Mouse (Mus musculus): Measurements from ENCODE around the gene Mcu.

The Mcu gene

DNA sequence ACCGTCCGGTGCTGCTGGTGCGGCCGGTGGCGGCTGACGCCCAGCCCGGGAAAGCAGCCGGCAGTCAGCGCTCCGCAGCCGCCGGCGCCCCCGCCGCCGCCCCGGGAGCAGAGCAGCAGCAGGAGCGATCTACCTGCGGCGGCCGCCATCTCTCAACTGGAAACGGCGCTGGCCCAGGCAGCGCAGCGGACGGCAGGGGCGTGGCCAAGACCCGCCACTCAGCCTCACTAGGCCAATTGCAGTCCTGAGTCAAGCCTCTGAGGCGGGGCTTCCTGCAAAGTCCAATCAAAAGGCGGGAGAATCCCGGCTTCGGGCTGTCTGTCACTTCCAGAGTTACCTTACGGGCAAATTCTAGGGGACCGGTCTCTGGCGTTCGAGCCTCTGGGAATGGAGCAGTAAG, at the start of gene Mcu:
TSS of gene Mcu (minus strand) at position 171 of the 400 bp plus-strand sequence.
- DNase-seq: peak; percentile 96

DNA sequence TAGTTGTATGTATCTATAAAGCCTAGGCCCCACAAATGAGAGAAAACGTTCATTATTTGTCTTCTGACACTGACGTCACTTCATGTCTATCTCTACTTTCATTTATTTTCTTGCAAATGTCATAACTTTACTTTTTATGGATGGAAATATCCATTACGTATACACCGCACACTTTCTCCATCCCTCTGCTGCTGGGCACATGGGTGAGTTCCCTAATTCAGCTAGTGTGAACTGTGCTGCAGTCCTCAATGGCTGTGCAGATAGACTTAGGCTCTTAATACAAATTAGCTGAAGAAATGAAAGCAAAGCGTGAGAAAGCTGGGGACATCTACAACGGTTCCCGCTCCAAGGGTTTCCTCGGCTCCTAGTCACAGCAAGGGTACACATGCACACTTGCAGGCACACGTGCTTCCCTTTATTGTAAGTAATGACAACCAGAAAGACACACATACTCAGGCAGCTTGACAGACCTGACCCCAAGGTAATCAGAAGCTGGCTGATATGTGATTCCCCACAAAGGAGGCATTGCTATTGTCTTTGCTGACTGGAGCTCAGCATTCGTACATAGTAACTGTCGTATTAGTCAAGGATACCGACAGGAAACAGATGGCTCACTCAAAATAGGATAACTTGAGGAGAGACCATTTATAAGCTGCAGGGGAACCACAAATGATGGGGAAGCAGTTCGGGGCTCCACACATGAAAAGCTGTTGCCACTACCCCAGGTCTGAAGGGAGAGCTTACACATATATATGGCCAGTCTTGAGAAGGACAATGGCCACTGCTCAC, 49.2 kb upstream of the Mcu start:
- DNase-seq: no peak

DNA sequence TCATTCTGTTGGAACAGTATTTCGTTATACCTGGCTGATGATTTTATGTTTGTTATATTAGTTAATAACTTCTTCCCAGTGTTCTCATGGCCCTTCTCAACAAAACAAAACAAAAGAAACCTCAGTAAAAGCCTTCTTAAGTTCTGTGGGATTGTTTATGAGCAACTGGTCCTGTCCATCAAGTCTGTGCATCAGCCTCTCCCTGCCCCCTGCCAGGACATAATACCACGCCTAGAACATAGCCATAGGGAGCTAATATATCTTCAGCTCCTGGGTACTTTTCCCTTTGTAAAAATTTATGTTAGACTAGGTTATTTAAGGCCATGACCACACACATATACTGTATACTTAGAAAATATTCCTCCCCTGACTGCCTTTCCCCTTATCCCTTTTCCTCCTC, 48.3 kb upstream of the Mcu start:
- no peak for DNase-seq

DNA sequence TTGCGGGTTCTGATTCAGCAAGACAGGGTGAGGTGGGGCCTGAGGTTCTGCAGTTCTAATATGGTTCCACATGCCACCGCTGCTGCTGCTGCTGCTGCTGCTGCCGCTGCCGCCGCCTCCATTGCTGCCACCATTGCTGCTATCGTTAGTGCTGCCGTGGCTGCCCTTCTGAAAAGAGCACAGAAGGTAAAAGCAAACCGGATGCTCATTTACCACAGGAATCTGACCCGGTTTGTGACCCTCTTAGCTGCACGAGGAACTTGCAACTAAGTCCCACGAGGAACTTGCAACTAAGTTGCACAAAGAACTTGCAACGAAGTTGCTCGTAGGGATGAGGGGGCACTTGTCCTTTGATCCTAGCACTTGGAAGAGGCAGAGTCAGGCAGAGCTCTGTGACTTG, 40.3 kb upstream of the Mcu start:
- DNase-seq: peak; percentile 7

DNA sequence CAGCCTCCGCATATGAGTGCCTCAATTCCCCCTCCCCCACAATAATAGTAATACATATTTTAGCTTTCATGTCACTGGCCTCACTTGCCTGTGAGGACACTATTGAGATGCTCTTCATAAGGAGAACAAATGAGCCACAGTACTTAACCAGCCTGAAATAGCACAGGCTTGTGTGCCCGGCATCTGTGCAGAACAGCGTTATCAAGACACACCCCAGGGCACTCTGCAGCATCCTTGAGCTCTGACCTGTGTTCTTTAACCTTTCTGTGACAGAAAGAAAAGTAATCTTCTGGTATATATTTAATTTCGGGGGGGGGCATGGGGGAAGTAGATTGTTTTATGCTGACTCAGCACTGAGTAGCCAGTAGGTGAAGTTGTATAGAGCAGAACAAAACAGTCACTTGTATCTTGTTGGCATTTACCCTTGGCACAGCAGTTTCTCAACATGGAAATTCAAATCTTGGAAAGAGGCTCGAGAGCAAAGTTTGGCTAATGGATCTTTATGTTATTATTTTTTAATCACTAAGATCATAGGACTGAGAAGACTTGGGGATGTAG, 30.4 kb upstream of the Mcu start:
- no peak for DNase-seq

DNA sequence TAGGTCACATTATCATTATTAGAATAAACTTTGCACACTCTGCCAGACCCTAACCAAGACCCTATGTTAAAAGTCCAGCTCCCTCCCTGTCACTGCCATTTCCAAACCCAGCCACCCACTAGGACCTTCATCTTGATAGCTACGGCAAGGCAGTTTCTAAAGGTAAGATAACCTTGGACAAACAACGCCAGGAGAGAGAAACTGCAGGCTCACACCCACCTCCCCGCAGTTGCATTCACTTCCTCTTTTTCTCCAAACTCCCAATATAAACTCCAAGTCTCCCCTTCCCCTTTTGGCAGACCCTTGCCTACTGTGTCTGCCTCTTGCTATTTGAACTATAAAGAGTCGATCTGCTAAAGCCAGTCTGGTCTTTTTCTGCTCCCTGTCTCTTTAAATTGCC, 28.7 kb upstream of the Mcu start:
- DNase-seq: no peak

DNA sequence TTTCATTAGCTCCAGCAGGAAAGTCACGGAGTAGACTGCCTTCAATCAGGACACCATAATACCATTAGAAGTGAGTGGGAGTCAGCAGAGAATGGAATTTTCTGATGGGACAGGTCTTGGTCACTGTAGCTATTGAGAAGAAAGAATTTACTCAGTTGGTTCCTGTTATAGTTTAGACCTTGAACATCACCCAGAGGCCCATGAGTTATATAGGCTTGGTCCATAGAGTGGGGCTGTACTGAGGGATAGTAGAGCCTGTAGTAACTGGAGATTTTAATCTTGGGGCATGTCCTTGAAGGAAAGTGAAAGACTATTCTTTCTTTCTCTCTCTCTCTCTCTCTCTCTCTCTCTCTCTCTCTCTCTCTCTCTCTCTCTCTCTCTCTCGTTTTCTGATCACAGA, 28.2 kb upstream of the Mcu start:
- DNase-seq: no peak

DNA sequence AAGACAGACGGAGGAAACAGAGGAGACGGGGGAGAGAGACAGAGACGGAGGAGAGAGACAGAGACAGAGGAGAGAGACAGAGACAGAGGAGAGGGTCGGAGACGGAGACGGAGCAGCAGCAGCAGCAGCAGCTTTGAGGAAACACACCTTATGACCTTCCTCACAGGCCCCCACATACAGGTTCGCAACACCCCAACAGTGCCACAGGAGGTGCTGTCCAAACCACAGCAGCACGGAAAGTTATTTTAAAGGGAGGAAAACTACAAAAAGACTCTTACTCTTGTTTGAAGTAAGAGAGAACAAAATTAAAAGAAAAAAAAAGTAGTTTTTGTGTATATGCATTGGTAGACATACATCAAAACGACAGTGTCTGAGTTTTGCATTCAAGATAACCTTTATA, 27.2 kb upstream of the Mcu start:
- DNase-seq: no peak

DNA sequence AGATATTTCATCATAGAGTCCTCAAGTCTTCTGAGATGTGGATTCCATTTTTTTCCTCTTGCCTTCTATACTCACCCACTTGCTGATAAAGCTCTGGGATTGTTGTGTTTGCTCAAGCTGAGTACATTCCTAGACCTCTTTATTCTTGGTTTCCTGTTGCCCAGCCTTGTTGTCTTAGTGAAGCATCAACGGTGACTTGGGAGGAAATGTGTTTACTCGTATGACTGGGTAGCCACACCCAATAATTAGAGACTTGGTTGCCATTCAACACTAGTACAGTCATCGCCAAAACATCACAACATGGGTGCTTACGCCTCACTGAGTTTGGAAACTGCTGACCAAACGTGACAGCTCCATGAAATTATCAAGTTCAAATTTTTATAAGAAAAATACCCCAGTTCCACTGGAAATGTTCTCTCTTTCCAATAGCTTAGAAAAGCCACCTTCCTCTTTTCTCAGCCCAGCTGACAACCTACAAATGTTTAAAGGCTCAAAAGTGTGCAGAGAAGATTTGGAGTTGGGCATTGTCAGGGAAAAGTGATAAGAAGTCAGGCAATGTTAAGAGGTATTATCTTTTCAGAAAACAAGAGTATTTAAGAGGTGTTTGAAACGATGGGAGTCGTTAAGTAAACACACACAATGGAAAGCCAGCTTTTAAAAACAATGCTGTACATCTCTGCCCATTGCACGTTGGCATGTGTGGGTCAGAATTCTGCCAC, 26.3 kb upstream of the Mcu start:
- no peak for DNase-seq

DNA sequence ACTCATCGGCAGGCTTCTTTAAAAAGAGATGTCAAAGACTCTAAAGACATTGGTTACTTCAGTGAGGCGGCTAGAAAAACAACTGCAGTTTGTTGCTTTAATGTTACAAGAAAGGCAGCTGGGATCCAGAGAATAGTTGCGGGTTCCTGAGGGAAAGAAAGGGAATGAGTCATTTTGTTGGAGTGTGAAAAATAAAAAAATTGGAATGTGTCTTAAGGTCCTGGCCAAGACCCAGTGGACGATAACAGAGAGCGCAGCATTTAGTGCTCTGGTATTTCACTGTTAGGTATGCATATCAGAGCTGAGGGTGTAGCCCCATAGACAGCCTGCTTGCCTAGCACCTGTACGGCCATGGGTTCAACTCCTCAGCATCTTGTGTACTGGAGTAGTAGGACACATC, 22.1 kb upstream of the Mcu start:
- no peak for DNase-seq

DNA sequence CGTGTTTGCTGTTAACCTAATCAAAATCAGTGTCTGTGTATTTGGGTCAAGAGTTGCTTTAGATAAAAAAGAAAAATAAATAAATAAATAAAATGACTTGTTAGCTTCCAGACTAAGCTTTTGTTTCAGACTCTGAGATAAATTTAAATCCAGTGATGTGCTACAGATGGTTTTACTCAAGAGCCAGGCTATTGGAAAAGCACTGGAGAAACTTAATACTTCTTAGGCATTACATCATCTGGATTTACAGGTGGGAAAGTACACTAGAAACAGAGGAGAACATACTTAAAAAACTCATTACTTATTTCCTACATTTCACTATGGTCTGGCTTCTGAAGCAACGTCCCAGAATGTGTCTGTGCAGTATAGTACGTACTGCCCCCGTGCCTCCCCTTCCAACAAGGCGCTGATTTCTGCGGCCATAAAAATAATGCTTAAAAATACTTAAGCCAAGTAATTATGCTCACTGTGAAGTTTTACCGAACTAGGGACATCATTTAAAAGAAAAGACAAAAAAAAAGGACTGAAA, 21.2 kb upstream of the Mcu start:
- no peak for DNase-seq

DNA sequence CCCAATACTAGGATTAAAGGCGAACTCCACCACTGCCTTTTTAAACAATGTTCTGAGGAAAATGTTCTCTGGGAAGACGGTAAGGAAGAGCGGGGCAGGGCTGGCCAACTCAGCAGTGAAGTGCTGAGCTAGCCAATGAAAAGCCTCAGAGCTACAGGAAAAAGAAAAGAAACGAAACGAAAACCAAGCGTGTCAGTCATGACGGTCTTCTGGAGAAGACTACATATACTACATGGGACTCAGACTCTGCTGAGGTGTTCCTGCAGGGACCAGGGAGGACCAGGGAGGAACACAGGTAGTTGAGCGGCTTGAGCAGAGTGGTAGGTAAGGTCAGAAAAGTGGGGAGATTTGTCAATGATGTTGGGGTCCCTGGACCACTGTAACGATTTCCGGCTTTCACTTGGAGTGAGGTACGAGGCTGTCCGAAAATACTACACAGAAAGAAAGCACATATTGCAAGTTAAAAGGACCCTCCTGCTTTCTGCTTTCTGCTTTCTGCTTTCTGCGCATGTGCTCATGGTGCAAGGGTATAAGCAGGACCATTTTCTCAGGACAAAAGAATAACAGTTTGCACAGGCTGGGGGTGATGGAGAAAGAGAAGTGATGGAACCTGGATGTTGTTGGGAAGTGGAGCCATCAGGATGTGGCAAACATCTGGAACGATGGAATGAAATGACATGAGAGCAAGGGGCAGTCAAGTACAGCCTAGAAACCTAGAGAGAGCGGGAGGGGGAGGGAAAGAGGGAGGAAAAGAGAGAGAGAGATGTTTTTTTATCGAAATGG, 20.4 kb upstream of the Mcu start:
- DNase-seq: no peak

DNA sequence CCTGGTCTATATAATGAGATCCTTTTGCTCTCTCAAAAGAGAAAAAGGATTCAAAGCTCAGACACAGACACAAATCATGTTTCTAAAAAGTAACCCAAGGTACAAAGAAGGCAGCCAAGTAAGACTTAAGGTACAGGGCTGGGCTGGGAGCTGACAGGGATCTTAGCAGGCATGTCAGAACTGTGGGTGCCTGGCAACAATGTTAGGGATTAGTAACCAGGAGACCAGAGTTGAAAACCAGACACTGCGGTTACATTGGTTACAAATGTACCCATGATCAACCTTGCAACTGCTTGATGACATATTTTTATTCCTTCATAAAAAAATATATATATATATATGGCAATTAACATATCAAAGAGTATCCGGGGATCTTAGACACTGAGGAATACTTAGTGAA, 19.6 kb upstream of the Mcu start:
- DNase-seq: no peak

DNA sequence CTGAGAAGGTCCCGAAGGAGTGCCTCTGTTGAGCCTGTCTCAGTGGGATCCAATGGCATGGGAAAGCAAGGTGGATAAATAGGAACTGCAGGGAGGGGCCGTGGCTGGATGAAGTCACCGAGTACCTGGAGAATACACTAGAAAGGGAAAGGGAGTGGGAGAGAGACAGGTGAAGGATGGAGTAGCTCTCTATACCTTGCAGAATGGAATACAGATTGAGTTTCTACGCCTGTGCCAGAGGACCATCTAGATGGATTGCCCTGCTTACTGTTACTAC, 13.0 kb upstream of the Mcu start:
- DNase-seq: no peak

DNA sequence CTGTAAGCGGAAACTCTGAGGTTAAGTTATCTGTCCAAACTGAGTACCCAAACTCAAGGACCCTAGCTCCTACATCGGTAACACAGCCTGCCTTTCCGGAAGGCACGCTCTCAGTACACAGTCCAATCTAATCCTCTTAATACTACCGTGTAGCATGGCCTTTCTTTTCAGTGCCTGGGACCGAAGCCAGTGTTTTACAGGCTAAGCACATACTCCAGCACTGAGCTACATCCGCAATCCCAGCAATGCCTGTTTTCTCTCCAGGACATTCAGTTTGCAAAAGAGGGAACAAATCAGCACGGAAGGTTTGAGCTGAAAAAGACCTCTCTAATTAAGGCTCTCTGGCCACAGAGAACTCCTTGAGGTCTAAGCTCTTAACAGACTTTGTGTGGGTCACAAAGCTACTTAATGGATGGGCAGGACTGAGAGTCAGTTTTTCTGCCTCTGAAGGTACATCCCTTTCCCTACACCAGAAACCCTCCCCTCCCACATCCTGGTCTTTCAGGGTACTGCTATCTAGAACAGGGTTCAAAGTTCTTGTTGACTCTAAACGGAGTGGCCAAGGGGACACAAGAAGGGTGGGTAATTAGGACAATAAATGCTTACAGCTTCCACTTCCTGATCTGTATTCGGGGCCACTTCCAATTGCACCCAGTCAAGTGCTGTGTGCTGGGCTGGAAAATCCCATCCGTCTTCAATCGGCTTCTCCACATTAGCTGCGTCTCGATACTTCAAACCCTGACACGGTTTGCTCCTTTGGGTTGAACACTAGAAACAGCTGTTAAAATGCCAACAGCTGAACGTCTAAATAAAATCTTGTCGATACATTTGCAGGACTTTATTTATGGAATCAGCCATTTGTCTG, 12.4 kb upstream of the Mcu start:
- DNase-seq: no peak

DNA sequence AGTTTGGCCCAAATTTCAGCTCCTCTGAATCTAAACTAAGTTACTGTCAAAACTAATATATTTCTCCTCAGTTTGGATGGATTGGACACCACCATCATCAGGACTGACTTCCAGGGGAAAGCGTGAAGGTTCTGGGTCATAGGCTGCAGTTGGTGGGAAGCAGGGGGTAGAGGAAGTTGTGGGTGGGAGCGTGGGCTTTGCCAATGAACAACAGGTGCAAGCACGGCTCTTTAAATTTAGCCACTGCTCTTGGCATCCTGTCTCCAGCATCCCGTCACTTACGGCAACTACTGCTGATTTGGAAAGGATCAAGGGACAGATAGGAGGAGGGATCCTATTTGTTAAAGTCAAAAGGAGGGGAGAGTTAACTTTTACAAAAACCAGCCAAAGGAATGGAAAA, 7.0 kb upstream of the Mcu start:
- DNase-seq: peak; percentile 75

DNA sequence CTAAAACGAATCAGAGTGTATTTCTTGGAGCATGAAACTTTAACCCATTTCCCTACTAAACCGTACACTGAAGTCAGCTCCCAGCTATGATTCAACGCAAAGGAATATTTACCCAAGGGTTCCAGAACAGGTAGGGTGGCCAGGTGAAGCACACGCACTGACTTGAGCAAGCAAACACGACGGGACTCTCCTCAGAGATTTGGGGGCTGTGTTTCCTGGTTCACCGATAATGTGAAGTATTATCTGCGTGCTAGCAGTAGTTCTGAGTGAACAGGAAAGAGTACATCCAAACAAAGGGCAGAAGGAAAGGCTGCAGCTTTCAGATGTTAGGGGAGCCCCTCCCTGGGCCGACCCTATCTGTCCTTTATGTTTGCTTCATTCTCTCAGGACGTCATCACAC, 4.9 kb upstream of the Mcu start:
- no peak for DNase-seq

DNA sequence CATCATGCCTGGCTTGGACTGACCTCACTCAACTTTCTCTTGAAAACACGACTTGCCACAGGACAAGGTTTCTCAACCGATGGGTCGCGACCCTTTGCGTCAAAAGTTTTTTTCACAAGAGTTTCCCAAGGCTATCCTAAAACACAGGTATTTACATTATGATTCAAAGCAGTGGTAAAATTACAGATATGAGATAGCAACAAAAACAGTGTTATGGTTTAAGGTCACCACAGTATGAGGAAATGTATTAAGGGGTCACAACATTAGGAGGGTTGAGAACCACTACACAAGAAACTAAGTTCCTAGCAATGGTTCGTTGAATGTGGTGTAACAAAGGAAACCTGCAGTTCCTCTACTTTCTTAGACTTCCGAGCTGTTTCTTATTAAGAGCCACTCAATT, 1.3 kb upstream of the Mcu start:
- no peak for DNase-seq

DNA sequence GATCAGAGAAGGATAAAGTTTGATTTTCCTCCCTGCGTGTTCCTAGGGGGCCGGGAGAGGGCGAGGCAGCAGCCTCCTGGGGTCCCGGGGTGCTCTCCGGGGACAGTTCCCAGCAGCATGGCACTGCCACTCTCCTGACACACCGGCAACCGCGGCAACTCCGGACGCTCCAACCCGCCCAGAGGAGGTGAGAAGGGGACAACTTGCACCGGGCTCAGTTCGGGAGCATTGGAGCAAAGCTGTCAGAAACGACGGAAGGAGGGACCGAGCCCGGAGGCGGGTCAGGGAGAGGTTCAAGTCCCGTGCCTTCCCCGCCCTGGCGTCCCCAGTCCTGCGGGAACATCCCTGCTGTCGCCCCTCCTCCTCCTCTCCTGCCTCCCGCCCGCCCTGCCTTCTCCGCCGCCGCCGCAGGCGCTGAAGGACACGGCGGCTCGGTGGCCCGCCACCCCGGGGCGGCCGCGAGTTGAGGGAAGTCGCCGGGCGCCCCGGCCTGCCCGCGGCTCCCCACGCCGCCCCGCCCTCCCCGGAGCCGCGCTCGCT, 441 bp downstream of the Mcu start, which contains the start of gene Gm10322:
TSS of gene Gm10322 (plus strand) at position 83 of the 540 bp plus-strand sequence.
- peak; percentile 77 for DNase-seq

DNA sequence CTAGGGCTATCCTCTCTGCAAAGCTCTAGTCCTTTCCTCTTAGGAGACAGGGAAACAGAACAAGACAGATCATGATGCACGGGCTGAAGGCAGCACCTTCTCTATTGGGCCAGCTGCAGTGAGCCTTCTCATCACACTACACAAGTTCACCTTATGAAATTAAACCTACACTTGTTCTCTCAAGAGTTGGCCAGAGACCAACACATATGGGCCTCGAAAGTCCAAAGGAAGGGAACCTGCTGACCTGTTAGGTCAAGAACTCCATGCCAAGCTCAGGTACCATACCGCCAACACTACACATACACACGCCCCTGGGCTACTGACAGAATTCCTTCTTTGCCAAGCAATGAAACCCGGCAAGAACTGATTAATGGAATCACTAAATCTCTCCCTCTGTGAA, 1.1 kb downstream of the Mcu start:
- DNase-seq: no peak

DNA sequence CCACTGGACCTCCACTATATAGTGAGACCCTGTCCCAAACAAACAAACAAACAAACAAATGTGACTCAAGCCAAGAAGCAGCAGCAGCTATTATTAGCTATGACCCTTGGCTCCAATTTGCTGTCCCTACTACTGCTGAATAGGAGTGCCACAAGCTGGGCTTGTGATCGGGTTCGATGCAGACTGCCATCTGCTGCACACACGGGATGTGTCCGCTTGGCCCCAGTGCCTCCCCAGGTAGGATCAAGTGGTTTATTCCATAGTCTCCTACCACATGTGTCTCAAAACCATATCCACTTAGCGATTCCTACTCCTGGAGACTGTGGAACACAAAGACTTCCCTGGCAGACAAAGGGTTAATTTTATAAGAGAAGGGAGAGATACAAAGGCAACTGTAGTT, 2.4 kb downstream of the Mcu start:
- no peak for DNase-seq

DNA sequence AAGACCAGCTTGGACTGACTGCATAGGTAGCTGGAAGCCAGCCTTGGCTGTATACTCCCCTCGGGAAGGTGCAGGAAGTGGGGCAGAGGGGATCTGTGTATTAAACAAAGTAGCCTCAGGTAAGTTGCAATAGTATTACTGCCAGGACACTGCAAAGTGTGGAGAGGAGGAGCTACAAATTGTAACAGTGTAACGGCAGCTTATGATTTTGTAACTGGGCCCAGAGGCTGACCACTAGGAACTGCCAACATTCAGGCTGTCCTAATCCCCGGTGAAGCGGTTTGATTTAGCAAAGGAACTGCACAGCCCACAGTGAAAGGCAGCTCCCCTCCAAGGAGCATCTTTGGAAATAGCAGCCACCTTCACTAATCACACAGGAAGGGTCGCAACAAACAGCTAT, 3.2 kb downstream of the Mcu start:
- no peak for DNase-seq

Data from thymus, postnatal 14 days (tissue).